In the genomic region with DNA sequence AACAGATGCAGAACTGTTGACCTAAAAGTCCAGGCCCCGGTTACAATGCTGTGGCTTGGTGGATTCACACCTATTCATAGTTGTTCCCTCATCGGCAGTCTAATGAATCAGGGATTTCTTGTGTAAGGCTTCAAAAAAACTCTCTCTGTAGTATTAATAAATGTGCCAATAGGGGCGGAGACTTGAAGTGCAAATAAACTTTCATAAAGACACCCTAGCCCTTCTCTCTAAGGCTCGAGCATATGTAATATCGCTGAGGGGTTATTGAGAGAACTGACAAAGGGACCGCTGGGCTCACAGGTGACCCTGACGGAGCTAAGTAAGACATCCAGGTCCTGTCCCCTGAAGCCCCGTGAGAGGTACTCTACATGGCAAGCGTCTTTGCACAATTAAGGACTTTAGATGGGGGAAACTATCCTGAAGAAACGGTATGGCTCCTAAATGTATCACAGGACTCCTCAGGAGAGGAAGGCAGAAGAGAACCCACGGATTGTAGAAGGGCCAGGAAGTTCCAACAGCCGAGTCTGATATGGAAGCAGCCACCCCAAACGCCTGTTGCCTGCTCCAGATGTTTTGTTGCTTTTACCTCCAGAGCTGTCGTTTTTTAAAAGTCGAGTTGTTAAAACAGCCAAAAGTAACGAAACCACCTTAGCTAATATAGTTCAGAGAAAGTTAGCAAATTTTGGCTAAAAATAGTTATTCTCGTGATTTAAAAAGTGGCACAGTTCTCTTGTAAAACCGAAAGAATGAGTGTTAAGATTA, we compare ENCODE assay signal across 8 mouse cellular contexts. TPM values are rescaled to one million over a fixed set of nuclear protein-coding genes. Genes with fewer than 3 reads are reported as not detected.
DNase-seq lines count a peak whose midpoint lies in the region; ATAC-seq and TF ChIP-seq lines count a peak whose summit lies in the region.

No protein-coding gene starts in this region.

- whole genome bisulfite sequencing in limb, embryonic 11.5 days = 48% methylated on average over 18 of the region's 18 CpGs
- 55% methylated on average over 18 of the region's 18 CpGs for WGBS in neural tube, embryonic 13.5 days

- intact Hi-C loops in left cerebral cortex, adult 2 months (cut with DNase I) = loop anchor here (5.0 kb wide), 1 partner anchor 135 kb away; no protein-coding TSS in a partner anchor

- no peak for ATAC-seq in limb, embryonic 11.5 days (ENCODE audit: insufficient number of reproducible peaks, low FRiP score, low TSS enrichment, low read depth)
- no peak for ATAC-seq in neural tube, embryonic 13.5 days (ENCODE audit: low read depth)

- H3K27ac ChIP-seq in left cerebral cortex, adult 2 months = no peak overlapping the region; the same call in 1 of the 2 replicates
- peak overlapping the region; percentile 61; the same call in 1 of the 2 replicates for H3K27ac ChIP-seq in embryonic fibroblast, embryonic 13.5 days (ENCODE audit: insufficient read depth, low read length)
- H3K27ac ChIP-seq in limb, embryonic 11.5 days (replicated peaks; ENCODE audit: low read depth, low read length) = no peak overlapping the region
- H3K27ac ChIP-seq in neural tube, embryonic 13.5 days (replicated peaks) = no peak overlapping the region

- peak overlapping the region; percentile 62 for H3K4me2 ChIP-seq in limb, embryonic 11.5 days (ENCODE audit: low read depth, severe bottlenecking)
- peak overlapping the region; percentile 73 for H3K4me2 ChIP-seq in neural tube, embryonic 13.5 days

- H3K4me3 ChIP-seq in left cerebral cortex, adult 2 months = peak overlapping the region; percentile 60
- H3K4me3 ChIP-seq in embryonic fibroblast, embryonic 13.5 days (ENCODE audit: insufficient read depth, low read length) = peak overlapping the region; percentile 52
- peak overlapping the region; percentile 55; the same call in 1 of the 2 replicates for H3K4me3 ChIP-seq in limb, embryonic 11.5 days (ENCODE audit: low read depth, low read length)
- peak overlapping the region; percentile 61 for H3K4me3 ChIP-seq in neural tube, embryonic 13.5 days

- no peaks in the 10 kb centered on the region for H3K27me3 ChIP-seq in limb, embryonic 11.5 days (ENCODE audit: control insufficient read depth, insufficient read depth, low read length)
- 0 out of 2 replicates have a peak, but pooled peaks cover 3% of the 10 kb centered on the region for H3K27me3 ChIP-seq in neural tube, embryonic 13.5 days

- no peaks in the 10 kb centered on the region for H3K9me3 ChIP-seq in limb, embryonic 11.5 days (ENCODE audit: control insufficient read depth, low read length)
- no peaks in the 10 kb centered on the region for H3K9me3 ChIP-seq in neural tube, embryonic 13.5 days

- TF ChIP-seq CTCF in left cerebral cortex, adult 2 months (IDR thresholded peaks at IDR 0.05) = no peak
- TF ChIP-seq CTCF in embryonic fibroblast, embryonic 13.5 days (IDR thresholded peaks at IDR 0.05; ENCODE audit: borderline replicate concordance, insufficient read depth, low read length) = no peak

- no peak for TF ChIP-seq POLR2A in embryonic fibroblast, embryonic 13.5 days (IDR thresholded peaks at IDR 0.05; ENCODE audit: low read depth, low read length)

- peak overlapping the region; percentile 63 for H3K9ac ChIP-seq in limb, embryonic 11.5 days (ENCODE audit: low read length)
- H3K9ac ChIP-seq in neural tube, embryonic 13.5 days = 0 out of 2 replicates have a peak overlapping the region, but pooled peaks have one; percentile 79

- 0 out of 2 replicates have a peak, but pooled peaks cover 2% of the 10 kb centered on the region for H3K36me3 ChIP-seq in limb, embryonic 11.5 days (ENCODE audit: control insufficient read depth, insufficient read depth, low read length)
- H3K36me3 ChIP-seq in neural tube, embryonic 13.5 days = peaks cover 6% of the 10 kb centered on the region; the same call in 1 of the 2 replicates

- peaks cover 3% of the 10 kb centered on the region; the same call in 1 of the 2 replicates for H3K4me1 ChIP-seq in embryonic fibroblast, embryonic 13.5 days (ENCODE audit: control insufficient read depth, insufficient read depth, low read length)
- peaks cover 3% of the 10 kb centered on the region; the same call in 1 of the 2 replicates for H3K4me1 ChIP-seq in limb, embryonic 11.5 days (ENCODE audit: control insufficient read depth, insufficient read depth, low read length)
- H3K4me1 ChIP-seq in neural tube, embryonic 13.5 days (replicated peaks) = 0 out of 2 replicates have a peak, but pooled peaks cover 6% of the 10 kb centered on the region

- no peak for DNase-seq in left cerebral cortex, adult 2 months (ENCODE audit: extremely low spot score in 1 of 2, low spot score in 2 of 2)
- no peak for DNase-seq in left cerebral cortex, adult 18-20 months (ENCODE audit: low spot score in 2 of 2)
- DNase-seq in limb, embryonic 11.5 days (ENCODE audit: low spot score) = no peak
- DNase-seq in cerebellum, adult 9-10 months = no peak
- no peak for DNase-seq in natural killer cell, adult 2 months (ENCODE audit: low spot score in 2 of 2)
- no peak for DNase-seq in layer of hippocampus, adult 11-12 months (ENCODE audit: low spot score)

RNA-seq across cellular contexts. Expression of gene Ropn1l, which starts 1.0 kb away (rescaled TPM):
- total RNA-seq in left cerebral cortex, adult 2 months (2021) = 1 to 10 TPM in 1 of 2 experiments, under 1 TPM in 1; 0.75 to 1.0 TPM
- 1 to 10 TPM in 1 of 2 experiments, under 1 TPM in 1; 0.40 to 1.2 TPM for total RNA-seq in left cerebral cortex, adult 18-20 months (2021)
- polyA plus RNA-seq in embryonic fibroblast, embryonic 13.5 days (2011; ENCODE audit: insufficient read length, low read depth, missing spikeins) = 1.8 and 1.9 TPM in 2 replicates
- polyA plus RNA-seq in limb, embryonic 11.5 days (2014; fragmentation: Nextera tagmentation; extraction: Ambion mirVana) = 3.3 and 3.5 TPM in 2 replicates
- 0.96 and 1.5 TPM in 2 replicates for polyA plus RNA-seq in neural tube, embryonic 13.5 days (2015; fragmentation: Nextera tagmentation; extraction: Ambion mirVana)
